Comparison of ENCODE assay signal across 22 mouse cellular contexts in the genomic region with DNA sequence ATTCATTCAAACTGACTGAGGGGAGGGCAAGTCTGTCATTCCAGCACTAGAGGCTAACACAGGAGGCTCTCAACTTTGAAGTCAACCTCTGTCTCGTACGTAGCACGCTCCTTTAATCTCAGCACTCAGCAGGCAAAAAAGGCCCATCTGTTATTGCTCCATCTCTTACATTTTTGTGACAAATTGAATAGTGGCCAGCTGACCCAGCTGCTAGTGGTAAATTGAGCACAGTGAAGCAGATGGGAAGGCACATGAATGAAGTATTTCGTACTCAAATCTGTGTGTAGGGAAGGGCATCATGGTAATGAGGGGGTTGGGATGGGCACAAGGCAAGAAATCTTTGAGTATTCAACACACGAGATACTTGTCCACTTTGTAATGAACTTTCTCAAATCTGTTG. TPM values are rescaled to one million over a fixed set of nuclear protein-coding genes. Genes with fewer than 3 reads are reported as not detected.
DNase-seq lines count a peak whose midpoint lies in the region; ATAC-seq and TF ChIP-seq lines count a peak whose summit lies in the region.
"Had no signal": no experiment of that assay in that cellular context is flagged by ENCODE, and none has a peak within 500 bp of the region (broad histone marks: within the 10 kb centered on the region; RNA-seq: fewer than 3 reads in every experiment).

No protein-coding gene starts in this region.

- H3K4me1 ChIP-seq in hindbrain, embryonic 14.5 days (replicated peaks; ENCODE audit: control insufficient read depth, insufficient read depth, low read length) = no peaks in the 10 kb centered on the region
- H3K4me1 ChIP-seq in hindbrain, embryonic 10.5 days (replicated peaks) = no peaks in the 10 kb centered on the region
- no peaks in the 10 kb centered on the region for H3K4me1 ChIP-seq in midbrain, postnatal 0 days (ENCODE audit: insufficient read depth, low read length)
- no peaks in the 10 kb centered on the region for H3K4me1 ChIP-seq in midbrain, embryonic 15.5 days
- H3K4me1 ChIP-seq: embryonic facial prominence, embryonic 13.5 days; forebrain, embryonic 13.5 days; heart, embryonic 10.5 days had no signal

- peak; percentile 76 to 80 for DNase-seq in cerebellum, postnatal 10 days
- DNase-seq in hindbrain, embryonic 14.5 days (ENCODE audit: low spot score) = peak; percentile 22
- DNase-seq in hindbrain, embryonic 10.5 days (ENCODE audit: low spot score) = no peak
- DNase-seq in layer of hippocampus, adult 11-12 months (ENCODE audit: low spot score) = peak; percentile 28
- no peak for DNase-seq in layer of hippocampus, postnatal 25 days (ENCODE audit: extremely low spot score in 1 of 2, low spot score in 1 of 2)
- peak; percentile 54 for DNase-seq in midbrain, postnatal 0 days (ENCODE audit: low spot score)
- DNase-seq: adrenal gland, adult 8-10 months; adrenal gland, postnatal 36 days; B cell, adult 2 months; cerebellum, adult 2 months; cerebellum, postnatal 36 days; gastrocnemius, postnatal 10 days; heart, adult 18-20 months; heart, postnatal 10 days; kidney, adult 11 months had no signal

- no peaks in the 10 kb centered on the region for H3K9me3 ChIP-seq in hindbrain, embryonic 14.5 days (ENCODE audit: control insufficient read depth, low read length)
- H3K9me3 ChIP-seq in hindbrain, embryonic 10.5 days = no peaks in the 10 kb centered on the region
- no peaks in the 10 kb centered on the region for H3K9me3 ChIP-seq in midbrain, postnatal 0 days (ENCODE audit: low read length)
- H3K9me3 ChIP-seq in midbrain, embryonic 15.5 days = no peaks in the 10 kb centered on the region
- H3K9me3 ChIP-seq: embryonic facial prominence, embryonic 13.5 days; forebrain, embryonic 13.5 days; G1E; heart, embryonic 10.5 days had no signal

- no peaks in the 10 kb centered on the region for H3K36me3 ChIP-seq in hindbrain, embryonic 14.5 days (replicated peaks; ENCODE audit: control insufficient read depth, insufficient read depth)
- H3K36me3 ChIP-seq in hindbrain, embryonic 10.5 days = no peaks in the 10 kb centered on the region
- H3K36me3 ChIP-seq in midbrain, postnatal 0 days (ENCODE audit: insufficient read depth, low read length) = no peaks in the 10 kb centered on the region
- H3K36me3 ChIP-seq in midbrain, embryonic 15.5 days (replicated peaks) = no peaks in the 10 kb centered on the region
- H3K36me3 ChIP-seq: embryonic facial prominence, embryonic 13.5 days; G1E; heart, embryonic 10.5 days had no signal

- no peak for TF ChIP-seq CTCF in midbrain, postnatal 0 days (IDR thresholded peaks at IDR 0.05)

- H3K4me3 ChIP-seq in hindbrain, embryonic 14.5 days (replicated peaks; ENCODE audit: low read length) = no peak overlapping the region
- H3K4me3 ChIP-seq in hindbrain, embryonic 10.5 days = no peak overlapping the region
- no peak overlapping the region for H3K4me3 ChIP-seq in midbrain, postnatal 0 days (ENCODE audit: low read depth, low read length)
- no peak overlapping the region for H3K4me3 ChIP-seq in midbrain, embryonic 15.5 days
- H3K4me3 ChIP-seq: embryonic facial prominence, embryonic 13.5 days; forebrain, embryonic 13.5 days; heart, embryonic 10.5 days had no signal

- no peak overlapping the region for H3K4me2 ChIP-seq in hindbrain, embryonic 14.5 days (replicated peaks)
- no peak overlapping the region for H3K4me2 ChIP-seq in midbrain, postnatal 0 days (ENCODE audit: low read depth, low read length, poor library complexity, severe bottlenecking)
- no peak overlapping the region for H3K4me2 ChIP-seq in midbrain, embryonic 15.5 days
- H3K4me2 ChIP-seq: embryonic facial prominence, embryonic 13.5 days; forebrain, embryonic 13.5 days had no signal

- no peaks in the 10 kb centered on the region for H3K27me3 ChIP-seq in hindbrain, embryonic 14.5 days (ENCODE audit: control insufficient read depth, insufficient read depth, low read length)
- H3K27me3 ChIP-seq in hindbrain, embryonic 10.5 days (ENCODE audit: insufficient read depth, poor library complexity, severe bottlenecking) = no peaks in the 10 kb centered on the region
- no peaks in the 10 kb centered on the region for H3K27me3 ChIP-seq in midbrain, postnatal 0 days (ENCODE audit: insufficient read depth, low read length)
- no peaks in the 10 kb centered on the region for H3K27me3 ChIP-seq in midbrain, embryonic 15.5 days (replicated peaks)
- H3K27me3 ChIP-seq: forebrain, embryonic 13.5 days had no signal

- no peak overlapping the region for H3K27ac ChIP-seq in hindbrain, embryonic 14.5 days
- no peak overlapping the region for H3K27ac ChIP-seq in hindbrain, embryonic 10.5 days
- no peak overlapping the region for H3K27ac ChIP-seq in midbrain, postnatal 0 days (ENCODE audit: low read depth, low read length)
- H3K27ac ChIP-seq in midbrain, embryonic 15.5 days = no peak overlapping the region
- H3K27ac ChIP-seq: embryonic facial prominence, embryonic 13.5 days; forebrain, embryonic 13.5 days; heart, embryonic 10.5 days had no signal

- 67% methylated on average over 5 of the region's 5 CpGs for WGBS in hindbrain, embryonic 14.5 days
- 78% methylated on average over 5 of the region's 5 CpGs for WGBS in hindbrain, embryonic 10.5 days
- 80% methylated on average over 5 of the region's 5 CpGs for WGBS in midbrain, postnatal 0 days
- 67% methylated on average over 5 of the region's 5 CpGs for WGBS in midbrain, embryonic 15.5 days

- no peak for ATAC-seq in cerebellum, adult (ENCODE audit: insufficient number of reproducible peaks, low FRiP score, low TSS enrichment)
- no peak for ATAC-seq in hindbrain, embryonic 14.5 days (ENCODE audit: low FRiP score)
- no peak; the same call in 1 of the 2 replicates for ATAC-seq in midbrain, postnatal 0 days (ENCODE audit: low FRiP score)
- ATAC-seq in midbrain, embryonic 15.5 days (replicated peaks) = no peak
- ATAC-seq: CD4-positive, CD25-positive, alpha-beta regulatory T cell, adult 4 months; forebrain, embryonic 13.5 days had no signal

- H3K9ac ChIP-seq in hindbrain, embryonic 14.5 days = no peak overlapping the region
- no peak overlapping the region for H3K9ac ChIP-seq in midbrain, postnatal 0 days (replicated peaks; ENCODE audit: low read length, poor library complexity, severe bottlenecking)
- H3K9ac ChIP-seq in midbrain, embryonic 15.5 days = no peak overlapping the region
- H3K9ac ChIP-seq: embryonic facial prominence, embryonic 13.5 days; forebrain, embryonic 13.5 days had no signal

RNA-seq across cellular contexts. Expression of gene Dhrs3, which starts 24.7 kb away (rescaled TPM):
- 41.5 and 45.3 TPM in 2 replicates for polyA plus RNA-seq in hindbrain, embryonic 14.5 days (2014; fragmentation: Nextera tagmentation; extraction: Ambion mirVana)
- polyA plus RNA-seq in hindbrain, embryonic 10.5 days (2016; fragmentation: Nextera tagmentation; extraction: Ambion mirVana) = 11.7 and 11.8 TPM in 2 replicates
- total RNA-seq in layer of hippocampus, postnatal 25 days (2021) = 10 to 100 TPM; 29.6 to 30.6 TPM
- 24.3 and 31.0 TPM in 2 replicates for total RNA-seq in midbrain, postnatal 0 days (2014; rRNA removed)
- 29.8 and 39.2 TPM in 2 replicates for polyA plus RNA-seq in midbrain, postnatal 0 days (2015; fragmentation: Nextera tagmentation; extraction: Ambion mirVana)
- polyA plus RNA-seq in midbrain, embryonic 15.5 days (2015; fragmentation: Nextera tagmentation; extraction: Ambion mirVana) = 35.6 and 41.3 TPM in 2 replicates

Comparison
In these comparisons a context has a peak if more than half of its experiments do, and no peak if none do; other contexts are left out.
1. DNase-seq: peak in cerebellum, postnatal 10 days (2 of 2), hindbrain, embryonic 14.5 days (single experiment), layer of hippocampus, adult 11-12 months (single experiment) and midbrain, postnatal 0 days (single experiment); none in hindbrain, embryonic 10.5 days (single experiment) and layer of hippocampus, postnatal 25 days (0 of 2).